Comparison of ENCODE assay signal across 28 mouse cellular contexts in genomic region chr8:34625670-34626069, GRCm38 (mm10).
DNase-seq lines count a peak whose midpoint lies in the region; ATAC-seq and TF ChIP-seq lines count a peak whose summit lies in the region.
"Had no signal": no experiment of that assay in that cellular context is flagged by ENCODE, and none has a peak within 500 bp of the region (broad histone marks: within the 10 kb centered on the region; RNA-seq: fewer than 3 reads in every experiment).

No protein-coding gene starts in this region.

- TF ChIP-seq CTCF in layer of hippocampus, adult 2 months (conservative IDR thresholded peaks at IDR 0.05) = no peak

- H3K4me3 ChIP-seq in layer of hippocampus, adult 2 months = no peak overlapping the region
- H3K4me3 ChIP-seq: embryonic facial prominence, embryonic 10.5 days; embryonic facial prominence, embryonic 13.5 days; erythroblast, embryonic 14.5 days; forebrain, embryonic 12.5 days; forebrain, embryonic 15.5 days; hindbrain, embryonic 10.5 days; hindbrain, embryonic 13.5 days had no signal

- no peak for DNase-seq in frontal cortex, postnatal 14 days (ENCODE audit: low spot score in 2 of 2)
- DNase-seq in layer of hippocampus, adult 2 months (ENCODE audit: low spot score in 2 of 2) = no peak
- DNase-seq in layer of hippocampus, adult 8-10 months (ENCODE audit: low spot score in 2 of 2) = no peak
- peak; percentile 27 for DNase-seq in CD4-positive, CD25-positive, alpha-beta regulatory T cell, adult 2 months (ENCODE audit: low read depth, low spot score)
- peak; percentile 52 for DNase-seq in brain, adult 2 months (ENCODE audit: low read depth, low spot score)
- no peak for DNase-seq in urinary bladder, postnatal 10 days (ENCODE audit: low spot score)
- DNase-seq in retina, embryonic 14.5 days (ENCODE audit: low spot score) = no peak
- DNase-seq: adrenal gland, adult 8-10 months; adrenal gland, postnatal 25 days; cerebellum, adult 11 months; cerebellum, adult 2 months; cerebellum, adult 9-11 months; cerebellum, postnatal 36 days; embryo, embryonic 11 days; gastrocnemius, postnatal 10 days; gastrocnemius, postnatal 36 days had no signal

- H3K27ac ChIP-seq in layer of hippocampus, adult 2 months = peak overlapping the region; percentile 60; the same call in 1 of the 2 replicates
- H3K27ac ChIP-seq: embryonic facial prominence, embryonic 10.5 days; embryonic facial prominence, embryonic 13.5 days; forebrain, embryonic 12.5 days; forebrain, embryonic 15.5 days; hindbrain, embryonic 10.5 days; hindbrain, embryonic 13.5 days had no signal

- peak; percentile 91 for ATAC-seq in frontal cortex, adult (ENCODE audit: low TSS enrichment)
- ATAC-seq: activated CD4-positive, CD25-positive, alpha-beta regulatory T cell, adult 4 months; forebrain, embryonic 15.5 days; hindbrain, embryonic 16.5 days; inflammation-experienced regulatory T-cells, adult 6 months; intestine, embryonic 16.5 days had no signal

Comparison
In these comparisons a context has a peak if more than half of its experiments do, and no peak if none do; other contexts are left out.
1. DNase-seq: peak in CD4-positive, CD25-positive, alpha-beta regulatory T cell, adult 2 months (single experiment) and brain, adult 2 months (single experiment); none in frontal cortex, postnatal 14 days (0 of 2), layer of hippocampus, adult 2 months (0 of 2), layer of hippocampus, adult 8-10 months (0 of 2), urinary bladder, postnatal 10 days (single experiment) and retina, embryonic 14.5 days (single experiment).